Mouse (Mus musculus): ENCODE results near the gene Iqcf3. TPM values are rescaled to one million over a fixed set of nuclear protein-coding genes. Genes with fewer than 3 reads are reported as not detected.

The Iqcf3 gene
- polyA plus RNA-seq, 1 experiment from 2014 or later: not detected

GRCm38 (mm10) chr9:106454888-106455681 lies 106.3 kb downstream of the Iqcf3 start:
- 2% methylated on average over 17 of the region's 17 CpGs for WGBS
- Histone ChIP-seq H3K9me3 (ENCODE audit: control insufficient read depth, low read length) (no peaks in the 10 kb centered on the region), H3K4me1 (ENCODE audit: control insufficient read depth, insufficient read depth, low read depth, low read length) (peaks cover 53% of the 10 kb centered on the region)

GRCm38 (mm10) chr9:106454071-106454761 lies 107.2 kb downstream of the Iqcf3 start:
- no peaks in the 10 kb centered on the region for H3K9me3 ChIP-seq (ENCODE audit: control insufficient read depth, low read length)
- peak overlapping the region; percentile 92 for H3K27ac ChIP-seq (ENCODE audit: low read depth, low read length)
- peaks cover 49% of the 10 kb centered on the region for H3K4me1 ChIP-seq (ENCODE audit: control insufficient read depth, insufficient read depth, low read depth, low read length)
- 3% methylated on average over 13 of the region's 20 CpGs for WGBS
- H3K36me3 ChIP-seq (ENCODE audit: control insufficient read depth, insufficient read depth, low read length): no peaks in the 10 kb centered on the region
- no peaks in the 10 kb centered on the region for H3K27me3 ChIP-seq (replicated peaks; ENCODE audit: control insufficient read depth, insufficient read depth, low read length)
- peak overlapping the region; percentile 62 for H3K4me2 ChIP-seq (ENCODE audit: low read length)
- H3K4me3 ChIP-seq (ENCODE audit: low read length): peak overlapping the region; percentile 73
- peak overlapping the region; percentile 93 for H3K9ac ChIP-seq (ENCODE audit: low read depth, low read length)
- ATAC-seq: peak; percentile 15

More at GRCm38 (mm10) chr9:106454888-106455681, 106.3 kb downstream of the Iqcf3 start:
- Histone ChIP-seq H3K4me3 (ENCODE audit: low read length) (peak overlapping the region; percentile 73), H3K4me2 (ENCODE audit: low read length) (peak overlapping the region; percentile 62), H3K27me3 (replicated peaks; ENCODE audit: control insufficient read depth, insufficient read depth, low read length) (no peaks in the 10 kb centered on the region), H3K27ac (ENCODE audit: low read depth, low read length) (peak overlapping the region; percentile 92), H3K36me3 (ENCODE audit: control insufficient read depth, insufficient read depth, low read length) (no peaks in the 10 kb centered on the region), H3K9ac (ENCODE audit: low read depth, low read length) (peak overlapping the region; percentile 93)
- peak; percentile 51 for ATAC-seq

DNA sequence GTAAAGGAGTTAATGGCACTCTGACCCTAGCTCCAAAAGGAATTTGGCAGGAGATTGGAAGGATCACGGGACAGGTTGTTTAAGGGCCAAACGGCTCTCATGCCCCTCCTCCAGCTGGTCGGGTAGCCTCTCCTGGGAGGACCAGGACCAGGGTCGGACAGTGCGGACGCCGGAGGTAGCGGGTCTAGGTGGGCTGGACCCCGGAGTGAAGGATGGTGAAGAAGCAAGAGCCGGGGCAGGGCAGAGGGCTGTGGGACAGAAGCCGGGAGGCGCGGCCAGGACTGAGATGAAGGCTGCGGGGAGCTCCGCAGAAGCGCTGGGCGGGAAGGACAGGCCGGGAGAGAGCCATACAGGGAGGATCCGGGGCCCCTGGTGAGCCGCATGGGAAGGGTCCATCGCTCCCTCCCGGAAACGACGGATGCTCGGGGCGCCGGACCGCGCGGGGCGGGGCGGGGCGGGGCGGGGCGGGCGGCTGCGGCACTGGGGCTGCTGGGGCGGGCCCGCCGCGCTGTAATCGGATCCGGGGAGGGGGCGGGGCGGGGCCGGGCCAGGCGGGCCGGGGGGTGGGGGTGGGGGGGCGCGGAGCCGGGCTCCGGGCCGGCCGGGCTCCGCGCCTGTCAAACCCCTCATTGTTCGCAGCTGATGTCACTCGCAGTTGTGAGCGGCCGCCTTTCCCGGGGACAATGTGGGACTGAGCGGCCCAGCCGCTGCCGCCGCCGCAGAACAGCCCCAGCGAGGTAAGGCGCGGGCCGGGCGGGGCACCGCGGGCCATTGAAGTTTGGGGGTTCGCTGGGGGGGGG lies 108.0 kb downstream of the Iqcf3 start, which contains the start of gene Pcbp4:
Pcbp4 (plus strand) TSS at position 21 of the 800 bp plus-strand sequence.
- no peaks in the 10 kb centered on the region for H3K27me3 ChIP-seq (replicated peaks; ENCODE audit: control insufficient read depth, insufficient read depth, low read length)
- peaks cover 52% of the 10 kb centered on the region for H3K4me1 ChIP-seq (ENCODE audit: control insufficient read depth, insufficient read depth, low read depth, low read length)
- H3K4me2 ChIP-seq (ENCODE audit: low read length): peak within 1 kb of the TSS; percentile 62
- H3K9ac ChIP-seq (ENCODE audit: low read depth, low read length): peak within 1 kb of the TSS; percentile 93
- H3K4me3 ChIP-seq (ENCODE audit: low read length): peak within 1 kb of the TSS; percentile 73
- peak within 1 kb of the TSS; percentile 92 for H3K27ac ChIP-seq (ENCODE audit: low read depth, low read length)
- ATAC-seq: peak; percentile 63
- WGBS: 0% methylated on average over 22 of the region's 74 CpGs
- H3K36me3 ChIP-seq (ENCODE audit: control insufficient read depth, insufficient read depth, low read length): no peaks in the 10 kb centered on the region
- no peaks in the 10 kb centered on the region for H3K9me3 ChIP-seq (ENCODE audit: control insufficient read depth, low read length)

Other genes with a start within 250 kb of the Iqcf3 start
- gene Dusp7, start 193.0 kb downstream of the Iqcf3 start, polyA plus RNA-seq (2015; fragmentation: Nextera tagmentation; extraction: Ambion mirVana): 12.5 and 13.1 TPM in 2 replicates
- 603 and 620 TPM in 2 replicates for gene Rpl29, start 132.2 kb downstream of the Iqcf3 start, polyA plus RNA-seq (2015; fragmentation: Nextera tagmentation; extraction: Ambion mirVana)
- gene Acy1, start 123.3 kb downstream of the Iqcf3 start, polyA plus RNA-seq (2015; fragmentation: Nextera tagmentation; extraction: Ambion mirVana): 26.2 and 26.6 TPM in 2 replicates
- gene Abhd14b, start 114.2 kb downstream of the Iqcf3 start, polyA plus RNA-seq (2015; fragmentation: Nextera tagmentation; extraction: Ambion mirVana): 12.1 and 13.2 TPM in 2 replicates
- 83.8 and 87.8 TPM in 2 replicates for gene Abhd14a, start 114.0 kb downstream of the Iqcf3 start, polyA plus RNA-seq (2015; fragmentation: Nextera tagmentation; extraction: Ambion mirVana)
- 228 and 235 TPM in 2 replicates for gene Pcbp4, start 108.3 kb downstream of the Iqcf3 start, polyA plus RNA-seq (2015; fragmentation: Nextera tagmentation; extraction: Ambion mirVana)
- 1.3 and 1.4 TPM in 2 replicates for gene Gpr62, start 95.7 kb downstream of the Iqcf3 start, polyA plus RNA-seq (2015; fragmentation: Nextera tagmentation; extraction: Ambion mirVana)
- gene Rrp9, start 85.7 kb downstream of the Iqcf3 start, polyA plus RNA-seq (2015; fragmentation: Nextera tagmentation; extraction: Ambion mirVana): 43.1 and 43.9 TPM in 2 replicates
- 1.3 TPM in 2 replicates for gene Parp3, start 84.7 kb downstream of the Iqcf3 start, polyA plus RNA-seq (2015; fragmentation: Nextera tagmentation; extraction: Ambion mirVana)
- gene Iqcf1, start 61.7 kb downstream of the Iqcf3 start, polyA plus RNA-seq (2015; fragmentation: Nextera tagmentation; extraction: Ambion mirVana): not detected in 2 replicates
- not detected in 2 replicates for gene Iqcf5, start 47.1 kb downstream of the Iqcf3 start, polyA plus RNA-seq (2015; fragmentation: Nextera tagmentation; extraction: Ambion mirVana)
- not detected in 2 replicates for gene Iqcf4, start 9.4 kb upstream of the Iqcf3 start, polyA plus RNA-seq (2015; fragmentation: Nextera tagmentation; extraction: Ambion mirVana)
- gene Iqcf6, start 65.0 kb upstream of the Iqcf3 start, polyA plus RNA-seq (2015; fragmentation: Nextera tagmentation; extraction: Ambion mirVana): not detected in 2 replicates
- 11.3 and 12.3 TPM in 2 replicates for gene Grm2, start 94.5 kb upstream of the Iqcf3 start, polyA plus RNA-seq (2015; fragmentation: Nextera tagmentation; extraction: Ambion mirVana)
- 86.1 and 91.0 TPM in 2 replicates for gene Tex264, start 124.3 kb upstream of the Iqcf3 start, polyA plus RNA-seq (2015; fragmentation: Nextera tagmentation; extraction: Ambion mirVana)
- 4.6 and 5.3 TPM in 2 replicates for gene Rad54l2, start 227.6 kb upstream of the Iqcf3 start, polyA plus RNA-seq (2015; fragmentation: Nextera tagmentation; extraction: Ambion mirVana)